Mouse (Mus musculus) testis, adult 2 months (tissue): ENCODE data around the gene Lgals3.

Experiments
- CTCF ChIP-seq: fragments of 200-500 bp; IDR thresholded peaks from 2 replicates; pipeline ENCODE4 v1.5.1; 2012; ENCODE audit warnings: low read depth, mild to moderate bottlenecking, inconsistent platforms, low read length, moderate library complexity; ENCODE audit not compliant: control insufficient read depth, insufficient read depth, insufficient replicate concordance
- POLR2A ChIP-seq: fragments of 200-500 bp; IDR thresholded peaks from 2 replicates; pipeline ENCODE4 v1.6.1; 2012; ENCODE audit warnings: low read depth, mild to moderate bottlenecking, inconsistent platforms, low read length, moderate library complexity; ENCODE audit not compliant: control insufficient read depth

- TF ChIP-seq CTCF (no peak), POLR2A (no peak)
These were observed 25.7 kb upstream of the Lgals3 start for GRCm38 (mm10) chr14:47341811-47342291.
